Mouse (Mus musculus) urinary bladder, postnatal 0 days (tissue): ENCODE data around the gene Hic2. TPM values are rescaled to one million over a fixed set of nuclear protein-coding genes. Genes with fewer than 3 reads are reported as not detected.

Experiments
- polyA plus RNA-seq: library from polyadenylated mRNA; unstranded; fragments of >200 nt; fragmentation: Nextera tagmentation; extraction: Ambion mirVana; gene quantifications from 2 replicates; pipeline ENCODE4 v1.2.1, GENCODE M21; 2015

Hic2 gene
- 2.8 and 3.2 TPM in 2 replicates for polyA plus RNA-seq

GRCm38 (mm10) chr16:17232794-17233701 is at the start of gene Hic2:
TSS of gene Hic2 (plus strand) at chr16:17233572.

DNA sequence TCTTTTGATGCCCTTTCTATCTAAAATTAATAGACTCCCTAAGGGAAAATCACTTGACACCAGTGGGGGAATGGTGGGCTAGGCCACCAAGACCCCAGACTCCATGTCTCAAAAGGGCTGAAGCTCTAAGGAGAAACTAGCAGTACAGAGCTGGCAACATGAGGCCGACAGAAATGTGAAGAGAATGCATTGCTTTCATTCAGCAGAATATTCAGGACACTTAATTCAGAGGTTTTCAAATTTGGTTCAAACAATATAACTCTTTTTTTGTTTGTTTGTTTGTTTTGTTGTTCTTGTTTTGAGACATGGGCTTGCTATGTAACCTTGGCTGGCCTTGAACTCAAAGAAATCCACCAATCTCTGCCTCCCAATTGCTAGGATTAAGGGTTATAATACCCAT is 30.8 kb upstream of the Hic2 start, which contains the start of gene Ube2l3:
Gene Ube2l3, minus strand, starts transcription at position 101 of the 400 bp plus-strand sequence.

DNA sequence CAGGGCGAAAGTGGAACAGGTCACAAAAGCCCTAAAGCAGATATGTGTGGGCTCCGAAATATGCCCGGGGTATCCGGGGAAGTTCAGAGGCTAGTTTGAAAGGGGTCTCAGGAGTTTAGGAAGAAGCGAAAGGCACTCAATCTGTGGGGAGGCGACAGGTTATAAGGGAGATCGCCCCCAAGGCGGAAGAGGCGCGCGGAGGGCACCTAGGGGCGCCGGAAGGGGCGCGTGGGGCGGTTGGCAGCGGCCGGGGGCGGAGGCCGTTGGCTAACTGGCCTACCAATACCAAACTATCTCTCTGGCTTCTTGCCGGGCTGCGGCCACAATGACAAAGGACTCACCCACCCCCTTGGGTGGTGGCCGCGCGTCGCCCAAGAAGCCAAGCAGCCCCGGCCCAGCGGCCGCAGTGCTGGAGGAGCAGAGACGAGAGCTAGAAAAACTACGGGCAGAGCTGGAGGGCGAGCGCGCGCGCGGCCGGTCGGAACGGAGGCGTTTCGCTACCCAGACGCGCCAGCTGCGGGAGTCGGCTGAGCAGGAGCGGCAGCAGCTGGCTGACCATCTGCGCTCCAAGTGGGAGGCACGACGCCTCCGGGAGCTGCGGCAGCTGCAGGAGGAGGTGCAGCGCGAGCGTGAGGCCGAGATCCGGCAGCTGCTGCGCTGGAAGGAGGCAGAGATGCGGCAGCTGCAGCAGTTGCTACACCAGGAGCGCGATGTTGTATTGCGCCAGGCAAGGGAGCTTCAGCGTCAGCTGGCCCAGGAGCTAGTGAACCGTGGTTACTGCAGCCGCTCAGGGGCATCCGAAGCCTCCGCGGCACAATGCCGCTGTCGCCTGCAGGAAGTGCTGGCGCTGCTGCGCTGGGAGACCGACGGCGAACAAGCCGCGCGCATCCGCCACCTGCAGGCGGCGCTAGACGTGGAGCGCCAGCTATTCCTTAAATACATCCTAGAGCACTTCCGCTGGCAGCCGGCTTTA is 24.7 kb upstream of the Hic2 start, which contains the start of gene Rimbp3:
Gene Rimbp3, plus strand, starts transcription at position 215 of the 973 bp plus-strand sequence.

DNA sequence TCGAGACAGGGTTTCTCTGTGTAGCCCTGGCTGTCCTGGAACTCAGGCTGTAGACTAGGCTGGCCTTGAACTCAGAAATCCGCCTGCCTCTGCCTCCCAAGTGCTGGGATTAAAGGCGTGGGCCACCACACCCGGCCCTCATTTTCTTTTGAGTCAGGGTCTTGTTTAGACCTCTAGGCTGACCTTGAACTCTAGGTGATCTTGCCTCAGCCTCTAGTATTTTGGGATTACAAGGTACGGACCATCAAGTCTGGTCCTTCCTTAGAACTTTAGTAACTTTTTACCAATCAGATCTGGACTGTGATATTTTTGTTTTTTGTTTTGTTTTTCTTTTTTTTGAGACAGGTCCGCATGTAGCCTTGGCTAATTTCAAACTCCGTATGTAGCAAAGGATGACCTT is 42.3 kb downstream of the Hic2 start, which contains the start of gene Tmem191c:
Gene Tmem191c, plus strand, starts transcription at position 357 of the 400 bp plus-strand sequence.

Other genes starting within 250 kb of the Hic2 start
- 3.8 and 4.5 TPM in 2 replicates for gene Ypel1, start 163.9 kb upstream of the Hic2 start, polyA plus RNA-seq
- gene Ppil2, start 122.3 kb upstream of the Hic2 start, polyA plus RNA-seq, result 63.4 and 70.7 TPM in 2 replicates
- gene 2610318N02Rik, start 108.4 kb upstream of the Hic2 start, polyA plus RNA-seq, result 2.3 and 3.2 TPM in 2 replicates
- 28.0 and 31.3 TPM in 2 replicates for gene Sdf2l1, start 101.2 kb upstream of the Hic2 start, polyA plus RNA-seq
- gene Ydjc, start 89.0 kb upstream of the Hic2 start, polyA plus RNA-seq, result 10.6 and 11.7 TPM in 2 replicates
- 0.47 and 0.94 TPM in 2 replicates for gene Ccdc116, start 86.3 kb upstream of the Hic2 start, polyA plus RNA-seq
- 272 and 295 TPM in 2 replicates for gene Ube2l3, start 30.9 kb upstream of the Hic2 start, polyA plus RNA-seq
- gene Rimbp3, start 25.0 kb upstream of the Hic2 start, polyA plus RNA-seq, result 0.23 and 0.33 TPM in 2 replicates
- gene Tmem191c, start 42.5 kb downstream of the Hic2 start, polyA plus RNA-seq, result 10.1 and 10.8 TPM in 2 replicates
- gene Serpind1, start 97.8 kb downstream of the Hic2 start, polyA plus RNA-seq, result 0.24 and 0.35 TPM in 2 replicates
- 12.3 and 13.3 TPM in 2 replicates for gene Snap29, start 172.4 kb downstream of the Hic2 start, polyA plus RNA-seq
- 17.7 and 19.5 TPM in 2 replicates for gene Pi4ka, start 172.7 kb downstream of the Hic2 start, polyA plus RNA-seq
- 30.0 and 30.1 TPM in 2 replicates for gene Crkl, start 218.4 kb downstream of the Hic2 start, polyA plus RNA-seq